Mouse (Mus musculus) fibroblast of lung, adult 2 months (primary cell): Measurements from ENCODE around the gene Cep128.
"Not testable (repeated sequence)": the region's sequence is repeated elsewhere in the genome, so short reads cannot be mapped to it uniquely, and the experiment has no call there.

Experiments used
- DNase-seq: peaks from one replicate; pipeline ENCODE4 v3.0.0-alpha.2; 2011; ENCODE audit warnings: low read depth

Cep128 gene

GRCm38 (mm10) chr12:91062681-91063080 lies 321.5 kb downstream of the Cep128 start:
- DNase-seq, result no peak

GRCm38 (mm10) chr12:91059704-91060318 lies 324.4 kb downstream of the Cep128 start:
- DNase-seq, result no peak

DNA sequence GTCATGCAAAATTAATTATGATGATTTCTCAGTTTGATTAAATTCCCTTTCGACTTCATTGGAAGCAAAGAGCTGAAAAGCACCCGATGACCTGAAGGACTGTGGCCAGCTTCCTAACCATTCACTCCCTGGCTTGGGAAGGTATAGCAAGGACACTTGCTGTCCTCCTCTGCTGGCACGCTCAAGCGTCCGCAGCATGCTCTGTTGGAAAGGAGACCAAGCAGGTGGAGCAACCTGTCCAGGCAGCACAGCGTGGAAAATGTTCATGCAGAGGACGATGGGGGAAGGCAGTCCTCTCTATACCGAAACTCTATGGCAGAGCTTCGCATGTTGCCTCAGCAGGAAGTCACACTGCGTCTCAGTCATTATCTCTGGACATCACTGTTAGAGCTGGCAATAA lies 327.3 kb downstream of the Cep128 start:
- DNase-seq, result no peak

DNA sequence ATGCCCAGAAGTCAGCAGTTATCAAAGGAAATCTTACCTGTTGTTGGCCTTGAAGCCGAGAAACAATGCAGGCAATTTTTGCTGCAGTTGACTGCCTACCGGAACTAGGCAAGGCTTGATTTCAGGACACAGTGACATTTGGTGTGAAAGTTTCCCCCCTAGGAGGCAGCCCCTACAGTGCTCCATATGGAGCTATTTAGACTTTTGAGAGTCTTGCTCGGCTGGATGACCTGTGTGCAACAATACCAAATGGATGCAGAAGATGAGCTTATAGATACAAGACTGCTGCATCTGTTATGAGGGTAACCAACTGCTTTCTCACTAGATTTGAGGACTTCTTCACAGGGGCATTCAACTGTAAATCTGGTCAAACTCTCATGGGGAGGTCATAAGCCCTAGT lies 331.9 kb downstream of the Cep128 start:
- DNase-seq, result no peak

GRCm38 (mm10) chr12:91050593-91051325 lies 333.4 kb downstream of the Cep128 start:
- peak; percentile 51 for DNase-seq

- DNase-seq, result no peak
Measured at GRCm38 (mm10) chr12:91041363-91041762, 342.8 kb downstream of the Cep128 start.

GRCm38 (mm10) chr12:91040267-91040905 lies 343.8 kb downstream of the Cep128 start:
- DNase-seq, result no peak

DNA sequence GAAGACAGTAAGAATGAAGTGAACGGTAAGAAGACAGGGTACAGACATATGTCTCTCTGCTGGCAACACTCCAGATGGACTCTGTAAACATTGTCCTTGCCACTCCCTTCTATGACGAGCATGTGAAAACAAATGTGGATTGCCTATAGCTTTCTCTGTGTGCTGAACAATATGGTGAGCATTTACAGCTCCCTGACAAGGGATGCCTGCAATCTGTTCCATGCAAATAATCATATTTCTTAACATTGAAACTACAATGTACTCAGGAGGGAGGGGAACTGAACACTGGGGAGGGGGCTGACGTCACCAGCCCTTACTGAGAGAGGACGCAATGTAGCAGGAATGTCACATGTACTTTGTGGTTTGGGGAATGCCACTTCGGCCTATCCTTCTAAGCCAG lies 355.1 kb downstream of the Cep128 start:
- no peak for DNase-seq

- DNase-seq, result no peak
Measured at GRCm38 (mm10) chr12:91027681-91028080, 356.5 kb downstream of the Cep128 start.

- DNase-seq, result no peak
Measured at GRCm38 (mm10) chr12:91027100-91027499, 357.1 kb downstream of the Cep128 start.

- DNase-seq, result no peak
Measured at GRCm38 (mm10) chr12:91015075-91015474, 369.1 kb downstream of the Cep128 start.

DNA sequence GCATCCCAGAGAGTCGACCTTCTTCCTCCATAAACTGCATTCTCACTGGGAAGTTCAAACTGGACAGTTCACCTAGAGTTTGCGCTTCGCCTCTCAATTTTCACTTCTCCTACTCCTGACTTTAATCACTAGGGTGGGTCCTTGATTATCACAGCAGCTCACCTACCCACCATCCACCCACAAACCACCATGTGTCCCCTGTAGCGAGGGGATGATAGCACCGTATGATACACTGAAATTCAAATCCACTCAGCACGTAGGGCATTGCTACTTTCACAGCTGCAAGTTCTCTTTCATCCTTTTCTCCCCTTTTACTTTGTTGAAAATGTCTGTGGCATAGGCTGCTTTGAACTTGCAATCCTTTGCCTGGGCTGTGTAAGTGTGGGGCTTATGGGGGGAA lies 371.2 kb downstream of the Cep128 start:
- DNase-seq, result no peak

GRCm38 (mm10) chr12:91012184-91012583 lies 372.0 kb downstream of the Cep128 start:
- no peak for DNase-seq

- DNase-seq, result no peak
Measured at GRCm38 (mm10) chr12:91008736-91009135, 375.5 kb downstream of the Cep128 start.

- DNase-seq, result no peak
Measured at GRCm38 (mm10) chr12:91008170-91008569, 376.0 kb downstream of the Cep128 start.

DNA sequence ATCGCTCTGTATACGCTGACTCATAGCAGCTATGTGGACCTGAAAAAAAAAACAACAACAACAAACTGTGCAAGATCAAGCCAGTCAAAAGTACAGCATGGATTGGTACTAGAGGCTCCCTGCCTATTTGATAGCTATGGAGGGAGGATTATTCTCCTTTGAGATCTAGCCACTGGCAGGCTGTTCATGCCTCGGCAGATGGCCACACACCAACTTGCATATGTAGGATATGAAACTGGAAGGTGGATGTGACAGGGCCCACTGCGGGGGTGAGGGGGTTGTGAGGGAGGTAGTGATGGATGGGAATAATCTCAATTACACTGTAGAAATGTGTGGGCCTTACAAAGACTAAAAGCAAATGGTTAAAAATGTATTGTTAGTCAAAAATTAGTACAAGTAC lies 386.7 kb downstream of the Cep128 start:
- DNase-seq, result no peak

GRCm38 (mm10) chr12:90993331-90993730 lies 390.9 kb downstream of the Cep128 start:
- peak; percentile 32 for DNase-seq

DNA sequence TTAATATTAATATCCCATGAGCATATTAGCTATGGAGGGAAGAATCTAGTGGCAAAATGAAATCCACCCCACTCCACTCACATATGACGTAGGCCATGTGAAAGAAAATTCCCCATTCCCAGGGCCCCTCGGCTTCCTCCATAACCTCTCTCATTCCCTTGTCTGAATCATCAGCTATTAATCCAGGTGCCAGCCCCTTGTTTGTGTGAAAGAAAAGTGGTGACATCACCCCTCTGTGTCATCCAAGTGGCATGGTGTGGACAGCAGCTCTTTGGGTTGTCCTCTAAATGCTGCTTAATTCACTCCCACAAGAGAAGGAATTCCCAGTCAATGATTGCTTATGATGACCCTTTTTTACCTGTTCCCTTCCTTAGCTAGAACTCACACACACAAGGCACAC lies 396.4 kb downstream of the Cep128 start:
- DNase-seq, result no peak

DNA sequence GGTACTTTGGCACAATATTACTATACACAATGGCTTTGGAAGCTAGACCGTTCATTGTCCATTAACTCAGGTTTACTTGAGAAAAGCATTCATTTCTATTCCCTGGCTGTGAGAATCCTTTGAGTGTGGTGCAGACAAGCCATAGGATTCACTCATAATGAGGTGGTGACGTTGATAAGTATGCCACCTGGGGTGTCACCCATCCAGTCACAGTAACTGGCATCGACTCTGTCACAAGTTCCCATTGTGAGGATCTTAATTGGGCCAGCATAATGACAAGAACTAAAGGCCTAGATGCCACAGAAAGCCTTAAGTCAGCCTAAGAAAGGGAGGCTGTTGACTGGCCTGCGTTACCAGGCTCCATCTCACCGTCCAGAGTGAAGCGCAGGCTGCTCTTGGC lies 396.9 kb downstream of the Cep128 start:
- DNase-seq, result no peak

- no peak for DNase-seq
Measured at GRCm38 (mm10) chr12:90982018-90982417, 402.2 kb downstream of the Cep128 start.

DNA sequence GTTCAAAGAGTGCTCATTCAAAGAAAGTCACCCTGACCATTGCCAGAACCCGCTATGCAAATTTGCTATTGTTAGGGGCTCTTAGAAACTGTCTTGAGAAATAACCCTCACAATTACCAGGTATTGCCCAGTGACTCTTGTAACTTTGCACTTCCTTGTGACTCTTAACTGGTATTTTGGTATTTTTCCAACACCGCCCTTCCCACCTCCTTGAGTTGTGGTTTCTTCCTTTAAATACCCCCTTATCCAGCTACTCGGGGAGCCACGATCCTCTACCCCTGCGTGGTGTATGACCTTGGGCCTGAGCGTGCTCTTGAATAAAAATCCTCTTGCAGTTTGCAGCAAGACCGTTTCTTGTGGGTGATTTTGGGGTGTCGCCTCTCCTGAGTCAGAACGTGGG lies 407.8 kb downstream of the Cep128 start:
- DNase-seq, result not testable (repeated sequence)

- DNase-seq, result no peak
Measured at GRCm38 (mm10) chr12:90975429-90975828, 408.8 kb downstream of the Cep128 start.

DNA sequence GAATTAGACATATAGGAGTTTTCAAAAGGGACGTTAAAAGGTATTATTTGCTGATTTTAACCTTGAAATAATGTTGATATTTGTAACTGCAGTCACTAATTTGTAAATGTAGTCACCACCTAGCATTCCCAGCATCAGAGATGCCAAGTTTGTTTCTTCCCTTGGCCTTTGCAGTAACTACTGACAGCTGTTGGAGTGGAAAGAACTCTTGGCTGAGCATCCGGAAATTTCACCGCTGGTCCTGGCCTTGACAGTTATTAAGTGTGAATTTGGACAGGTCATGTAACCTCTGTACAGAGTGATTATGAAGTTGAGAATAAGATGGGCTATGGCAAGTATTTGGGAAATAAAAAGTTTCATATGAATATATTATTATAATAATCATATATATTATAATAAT lies 413.1 kb downstream of the Cep128 start:
- DNase-seq, result no peak
